Mouse (Mus musculus): ENCODE measurements at regions not wholly inside any gene's neighbourhood (a gene's known extent, or its start where the extent isn't known, plus 50 kb on each side); places are given as distances from the start of the nearest gene placed in this dataset.

DNA sequence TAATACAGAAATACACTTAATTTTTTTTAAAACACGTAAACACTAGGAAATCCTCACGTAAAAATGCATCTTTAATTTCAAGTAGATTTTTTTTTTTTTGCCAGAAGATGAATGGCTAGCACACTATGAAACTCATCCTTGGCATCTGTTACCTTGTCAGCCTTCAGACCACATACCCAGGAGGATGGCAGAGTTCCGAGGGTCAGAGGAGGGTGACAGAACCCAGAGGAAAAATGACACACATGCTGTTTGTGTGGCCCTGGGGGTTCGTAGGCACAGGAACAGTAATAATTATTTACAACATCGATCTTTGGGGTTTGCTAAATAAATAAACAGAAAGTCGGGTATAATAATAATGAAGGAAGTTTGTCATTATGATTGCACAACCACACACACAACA, 945.3 kb downstream of the Robo2 start:
- TF ChIP-seq GATA1 (IDR thresholded peaks at IDR 0.05; ENCODE audit: low read length) = no peak
- no peak for TF ChIP-seq TAL1 (IDR thresholded peaks at IDR 0.05; ENCODE audit: low read length)
